8 mouse cellular contexts compared by ENCODE assay signal in the genomic region with DNA sequence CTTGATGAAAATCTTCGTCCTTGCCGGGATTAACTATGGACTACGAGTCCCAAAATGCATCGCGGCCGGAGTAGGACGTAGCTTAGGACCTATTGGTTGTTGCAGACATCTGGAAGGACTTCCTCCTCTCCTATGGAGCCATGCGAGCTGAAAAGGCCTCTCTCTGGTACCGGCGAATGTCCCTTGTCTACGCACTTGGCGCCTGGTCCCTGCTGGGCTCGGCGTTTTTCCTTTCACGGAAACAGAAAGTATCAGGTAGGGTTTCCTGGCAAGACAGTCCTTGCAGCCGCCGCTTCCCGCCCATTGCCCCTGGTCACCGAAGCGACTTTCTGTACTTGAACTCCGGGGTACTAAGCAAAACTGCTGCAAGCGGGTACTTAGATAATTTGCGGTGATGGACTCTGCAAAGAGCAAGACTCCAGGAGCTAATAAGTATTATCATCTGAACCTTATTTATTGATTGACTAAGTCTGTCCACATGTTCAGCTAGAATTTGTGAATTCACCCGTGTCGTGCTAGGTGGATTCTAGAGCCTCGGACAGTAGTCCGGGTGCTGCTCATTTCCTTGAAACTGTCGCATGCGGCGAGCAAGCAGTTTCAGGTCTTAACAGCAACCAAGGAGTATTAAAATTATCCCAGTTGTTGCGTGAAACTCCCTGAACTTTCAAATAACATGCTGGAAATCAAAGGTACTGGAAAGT. TPM values are rescaled to one million over a fixed set of nuclear protein-coding genes. Genes with fewer than 3 reads are reported as not detected.
DNase-seq lines count a peak whose midpoint lies in the region; ATAC-seq lines count a peak whose summit lies in the region.

A gene (plus strand): TSS at position 104 of the 701 bp plus-strand sequence.

- ATAC-seq in hindbrain, embryonic 15.5 days (ENCODE audit: low FRiP score, low read depth), result peak; percentile 97

- no peaks in the 10 kb centered on the region for H3K27me3 ChIP-seq in hindbrain, embryonic 15.5 days

- no peaks in the 10 kb centered on the region for H3K79me2 ChIP-seq in macrophage (ENCODE audit: inconsistent target)

- H3K4me2 ChIP-seq in hindbrain, embryonic 15.5 days, result peak within 1 kb of the TSS; percentile 63

- peak within 1 kb of the TSS; percentile 43 for H3K9ac ChIP-seq in hindbrain, embryonic 15.5 days

- no peaks in the 10 kb centered on the region for H3K9me3 ChIP-seq in hindbrain, embryonic 15.5 days

- H3K27ac ChIP-seq in hindbrain, embryonic 15.5 days (replicated peaks), result peak within 1 kb of the TSS; percentile 30; the same call in 1 of the 2 replicates
- 0 out of 2 replicates have a peak within 1 kb of the TSS, but pooled peaks have one; percentile 0 for H3K27ac ChIP-seq in macrophage

- 2% methylated on average over 31 of the region's 31 CpGs for WGBS in hindbrain, embryonic 15.5 days
- under 1% methylated on average over 31 of the region's 31 CpGs for WGBS in macrophage (ENCODE audit: missing documents)

- H3K4me3 ChIP-seq in hindbrain, embryonic 15.5 days, result peak within 1 kb of the TSS; percentile 49
- peak within 1 kb of the TSS; percentile 71 for H3K4me3 ChIP-seq in macrophage (ENCODE audit: inconsistent target)

- peaks cover 2% of the 10 kb centered on the region; the same call in 1 of the 2 replicates for H3K36me3 ChIP-seq in hindbrain, embryonic 15.5 days
- H3K36me3 ChIP-seq in macrophage (ENCODE audit: inconsistent target), result peaks cover 12% of the 10 kb centered on the region; the same call in 1 of the 2 replicates

- H3K4me1 ChIP-seq in hindbrain, embryonic 15.5 days (replicated peaks), result peaks cover 7% of the 10 kb centered on the region

- peak; percentile 49 for DNase-seq in WW6 (ENCODE audit: low read depth, low spot score)
- peak; percentile 74 to 81 for DNase-seq in cerebellum, postnatal 36 days
- DNase-seq in frontal cortex, postnatal 36 days (ENCODE audit: low spot score in 2 of 2), result peak; percentile 84 to 92
- peak; percentile 82 to 86 for DNase-seq in left cerebral cortex, adult 18-20 months (ENCODE audit: low spot score in 2 of 2)
- DNase-seq in right cerebral cortex, adult 18-20 months, result peak; percentile 91
- peak; percentile 58 for DNase-seq in urinary bladder, postnatal 25 days (ENCODE audit: low spot score)

RNA-seq across cellular contexts. Expression of the gene that starts here (rescaled TPM):
- polyA plus RNA-seq in hindbrain, embryonic 15.5 days (2015; fragmentation: Nextera tagmentation; extraction: Ambion mirVana), result 54.9 and 62.2 TPM in 2 replicates
- 10 to 100 TPM; 50.1 to 51.4 TPM for total RNA-seq in left cerebral cortex, adult 18-20 months (2021)
- total RNA-seq in macrophage (2018; cell fraction: chromatin; rRNA removed), result 10 to 100 TPM in 1 of 26 experiments, 1 to 10 TPM in 9, not detected in 16; 2.2 to 10.1 (median 3.6) TPM
- total RNA-seq in macrophage (2018; cell fraction: cytosol; rRNA removed), result 10 to 100 TPM; 13.3 to 26.7 (median 21.0) TPM
- 10 to 100 TPM in 7 of 26 experiments, 1 to 10 TPM in 15, not detected in 4; 1.9 to 19.4 (median 6.4) TPM for total RNA-seq in macrophage (2018; cell fraction: nucleus; rRNA removed)
- 9.3 to 43.8 TPM (median 22.1 TPM) in 3 replicates for polyA plus RNA-seq in macrophage (2018)

Comparison
In these comparisons a context has a peak if more than half of its experiments do, and no peak if none do; other contexts are left out.
1. Peak in every context shown above with its lines: DNase-seq, ATAC-seq, H3K4me3 ChIP-seq and H3K27ac ChIP-seq.